ENCODE assay signal across 8 mouse cellular contexts in genomic region chr8:110846405-110847170, GRCm38 (mm10). TPM values are rescaled to one million over a fixed set of nuclear protein-coding genes. Genes with fewer than 3 reads are reported as not detected.
DNase-seq lines count a peak whose midpoint lies in the region; ATAC-seq and TF ChIP-seq lines count a peak whose summit lies in the region.

Gene Cog4 (plus strand): TSS chr8:110846600.
Gene Sf3b3 (minus strand): TSS chr8:110846787.

- no peaks in the 10 kb centered on the region for H3K9me3 ChIP-seq in erythroblast, embryonic 14.5 days (ENCODE audit: control insufficient read depth, low read length)
- H3K9me3 ChIP-seq in heart, embryonic 12.5 days (replicated peaks) = no peaks in the 10 kb centered on the region
- no peaks in the 10 kb centered on the region for H3K9me3 ChIP-seq in kidney, postnatal 0 days (replicated peaks; ENCODE audit: low read length)
- no peaks in the 10 kb centered on the region for H3K9me3 ChIP-seq in liver, embryonic 11.5 days (ENCODE audit: control insufficient read depth, low read length)
- H3K9me3 ChIP-seq in stomach, embryonic 14.5 days (ENCODE audit: control insufficient read depth, low read depth, low read length) = no peaks in the 10 kb centered on the region

- no peaks in the 10 kb centered on the region for H3K27me3 ChIP-seq in C2C12 (ENCODE audit: control insufficient read depth, insufficient read depth, insufficient read length)
- H3K27me3 ChIP-seq in erythroblast, embryonic 14.5 days (ENCODE audit: control insufficient read depth) = no peaks in the 10 kb centered on the region
- no peaks in the 10 kb centered on the region for H3K27me3 ChIP-seq in heart, embryonic 12.5 days (replicated peaks)
- no peaks in the 10 kb centered on the region for H3K27me3 ChIP-seq in kidney, postnatal 0 days (ENCODE audit: insufficient read depth, low read length)
- no peaks in the 10 kb centered on the region for H3K27me3 ChIP-seq in liver, embryonic 11.5 days (replicated peaks; ENCODE audit: control insufficient read depth, insufficient read depth, low read length)
- H3K27me3 ChIP-seq in stomach, embryonic 14.5 days (ENCODE audit: control insufficient read depth, insufficient read depth, low read length) = no peaks in the 10 kb centered on the region

- peak; percentile 95 for DNase-seq in brain, embryonic 14.5 days (ENCODE audit: low read depth)
- DNase-seq in kidney, postnatal 0 days (ENCODE audit: low spot score) = peak; percentile 92
- DNase-seq in liver, embryonic 11.5 days (ENCODE audit: low spot score) = peak; percentile 83
- peak; percentile 97 for DNase-seq in naive thymus-derived CD4-positive, alpha-beta T cell, adult 2 months (ENCODE audit: low read depth)

- peak within 1 kb of the TSS; percentile 80 for H3K4me2 ChIP-seq in heart, embryonic 12.5 days
- peak within 1 kb of the TSS; percentile 81 for H3K4me2 ChIP-seq in kidney, postnatal 0 days (ENCODE audit: low read length)
- peak within 1 kb of the TSS; percentile 93 for H3K4me2 ChIP-seq in liver, embryonic 11.5 days
- H3K4me2 ChIP-seq in stomach, embryonic 14.5 days (replicated peaks; ENCODE audit: low read depth, low read length) = peak within 1 kb of the TSS; percentile 89

- peaks cover 61% of the 10 kb centered on the region for H3K36me3 ChIP-seq in C2C12 (ENCODE audit: control insufficient read depth, insufficient read depth)
- peaks cover 65% of the 10 kb centered on the region for H3K36me3 ChIP-seq in erythroblast, embryonic 14.5 days (ENCODE audit: control insufficient read depth)
- peaks cover 48% of the 10 kb centered on the region for H3K36me3 ChIP-seq in heart, embryonic 12.5 days
- peaks cover 42% of the 10 kb centered on the region for H3K36me3 ChIP-seq in kidney, postnatal 0 days (ENCODE audit: insufficient read depth, low read length)
- peaks cover 38% of the 10 kb centered on the region for H3K36me3 ChIP-seq in liver, embryonic 11.5 days (ENCODE audit: control insufficient read depth, insufficient read depth, low read length)
- H3K36me3 ChIP-seq in stomach, embryonic 14.5 days (ENCODE audit: control insufficient read depth, insufficient read depth, low read length) = peaks cover 49% of the 10 kb centered on the region

- H3K79me2 ChIP-seq in C2C12 (ENCODE audit: control insufficient read depth, insufficient read depth) = peaks cover 79% of the 10 kb centered on the region

- H3ac ChIP-seq in C2C12 (ENCODE audit: control insufficient read depth, insufficient read length, low read depth) = peak within 1 kb of the TSS; percentile 90

- no peak for TF ChIP-seq CTCF in C2C12 (IDR thresholded peaks at IDR 0.05; ENCODE audit: control insufficient read depth, insufficient read depth, insufficient read length)
- TF ChIP-seq CTCF in brain, embryonic 14.5 days (IDR thresholded peaks at IDR 0.05; ENCODE audit: borderline replicate concordance, extremely low read depth, insufficient read depth, insufficient read length) = no peak
- 0 out of 2 replicates have a peak, but pooled peaks have one; percentile 7 for TF ChIP-seq CTCF in kidney, postnatal 0 days (IDR thresholded peaks at IDR 0.05; ENCODE audit: low read depth)

- peaks cover 65% of the 10 kb centered on the region for H3K79me3 ChIP-seq in C2C12 (ENCODE audit: low read depth)

- H3K4me1 ChIP-seq in erythroblast, embryonic 14.5 days (ENCODE audit: control insufficient read depth) = peaks cover 46% of the 10 kb centered on the region
- peaks cover 20% of the 10 kb centered on the region for H3K4me1 ChIP-seq in heart, embryonic 12.5 days (replicated peaks)
- H3K4me1 ChIP-seq in kidney, postnatal 0 days (replicated peaks; ENCODE audit: insufficient read depth, low read length) = 0 out of 2 replicates have a peak, but pooled peaks cover 6% of the 10 kb centered on the region
- H3K4me1 ChIP-seq in liver, embryonic 11.5 days (replicated peaks; ENCODE audit: control insufficient read depth, insufficient read depth, low read length) = peaks cover 16% of the 10 kb centered on the region
- H3K4me1 ChIP-seq in stomach, embryonic 14.5 days (ENCODE audit: control insufficient read depth, insufficient read depth, low read length) = 0 out of 2 replicates have a peak, but pooled peaks cover 9% of the 10 kb centered on the region

- peak; percentile 90 for ATAC-seq in heart, embryonic 12.5 days (ENCODE audit: insufficient number of reproducible peaks, low FRiP score)
- peak; percentile 83 for ATAC-seq in kidney, postnatal 0 days (replicated peaks; ENCODE audit: low FRiP score, low read depth)
- ATAC-seq in liver, embryonic 11.5 days (replicated peaks; ENCODE audit: low FRiP score) = peak; percentile 85
- ATAC-seq in stomach, embryonic 14.5 days (ENCODE audit: insufficient number of reproducible peaks, insufficient read depth, low FRiP score, low read depth) = peak; percentile 83

- H3K9ac ChIP-seq in heart, embryonic 12.5 days = peak within 1 kb of the TSS; percentile 94
- peak within 1 kb of the TSS; percentile 95 for H3K9ac ChIP-seq in kidney, postnatal 0 days (ENCODE audit: low read depth, low read length)
- H3K9ac ChIP-seq in liver, embryonic 11.5 days (ENCODE audit: low read depth, low read length) = peak within 1 kb of the TSS; percentile 97
- peak within 1 kb of the TSS; percentile 96 for H3K9ac ChIP-seq in stomach, embryonic 14.5 days (replicated peaks; ENCODE audit: low read depth, low read length)

- peak within 1 kb of the TSS; percentile 82 for H3K27ac ChIP-seq in heart, embryonic 12.5 days (ENCODE audit: poor library complexity, severe bottlenecking)
- H3K27ac ChIP-seq in kidney, postnatal 0 days = peak within 1 kb of the TSS; percentile 92
- peak within 1 kb of the TSS; percentile 64 for H3K27ac ChIP-seq in liver, embryonic 11.5 days (ENCODE audit: low read depth, low read length)
- peak within 1 kb of the TSS; percentile 72 for H3K27ac ChIP-seq in stomach, embryonic 14.5 days (ENCODE audit: low read length)

- WGBS in heart, embryonic 12.5 days = under 1% methylated on average over 53 of the region's 53 CpGs
- under 1% methylated on average over 53 of the region's 53 CpGs for WGBS in kidney, postnatal 0 days
- under 1% methylated on average over 53 of the region's 53 CpGs for WGBS in liver, embryonic 11.5 days
- WGBS in stomach, embryonic 14.5 days = under 1% methylated on average over 53 of the region's 53 CpGs

- TF ChIP-seq POLR2A in brain, embryonic 14.5 days (IDR thresholded peaks at IDR 0.05; ENCODE audit: borderline replicate concordance, extremely low read depth, insufficient read depth, insufficient read length, poor library complexity, severe bottlenecking) = peak; percentile 82; the same call in 1 of the 2 replicates

- peak within 1 kb of the TSS; percentile 94 for H3K4me3 ChIP-seq in C2C12 (ENCODE audit: insufficient read depth, poor library complexity, severe bottlenecking)
- H3K4me3 ChIP-seq in erythroblast, embryonic 14.5 days (replicated peaks) = peak within 1 kb of the TSS; percentile 100
- peak within 1 kb of the TSS; percentile 99 for H3K4me3 ChIP-seq in heart, embryonic 12.5 days
- H3K4me3 ChIP-seq in kidney, postnatal 0 days (replicated peaks; ENCODE audit: low read depth, low read length) = peak within 1 kb of the TSS; percentile 75
- H3K4me3 ChIP-seq in liver, embryonic 11.5 days (ENCODE audit: low read depth, low read length) = peak within 1 kb of the TSS; percentile 78
- H3K4me3 ChIP-seq in stomach, embryonic 14.5 days (ENCODE audit: low read depth, low read length) = peak within 1 kb of the TSS; percentile 75

TF ChIP-seq in C2C12, 6 proteins besides CTCF, POLR2A, EP300 and RAD21:
- TF ChIP-seq MAX (IDR thresholded peaks at IDR 0.05) (peak; percentile 98), USF1 (IDR thresholded peaks at IDR 0.05; ENCODE audit: low read depth) (no peak)

RNA-seq across cellular contexts. Expression of gene Cog4, which starts in this region (rescaled TPM):
- 36.9 TPM for polyA plus RNA-seq in C2C12 (2012; fragmentation: generic; extraction: Trizol)
- polyA plus RNA-seq in brain, embryonic 14.5 days (2012; rRNA removed) = 37.0 and 44.9 TPM in 2 replicates
- 0.56 and 0.67 TPM in 2 replicates for polyA plus RNA-seq in erythroblast, embryonic 14.5 days (2012)
- 65.2 and 65.7 TPM in 2 replicates for polyA plus RNA-seq in heart, embryonic 12.5 days (2016; fragmentation: Nextera tagmentation; extraction: Ambion mirVana)
- 47.2 and 57.3 TPM in 2 replicates for polyA plus RNA-seq in kidney, postnatal 0 days (2015; fragmentation: Nextera tagmentation; extraction: Ambion mirVana)
- polyA plus RNA-seq in liver, embryonic 11.5 days (2014; fragmentation: Nextera tagmentation; extraction: Ambion mirVana) = 51.4 and 57.3 TPM in 2 replicates
- polyA plus RNA-seq in stomach, embryonic 14.5 days (2014; fragmentation: Nextera tagmentation; extraction: Ambion mirVana) = 61.5 and 67.4 TPM in 2 replicates

RNA-seq across cellular contexts. Expression of gene Sf3b3, which starts in this region (rescaled TPM):
- 91.8 TPM for polyA plus RNA-seq in C2C12 (2012; fragmentation: generic; extraction: Trizol)
- 72.0 and 81.3 TPM in 2 replicates for polyA plus RNA-seq in brain, embryonic 14.5 days (2012; rRNA removed)
- polyA plus RNA-seq in erythroblast, embryonic 14.5 days (2012) = 0.49 and 0.52 TPM in 2 replicates
- polyA plus RNA-seq in heart, embryonic 12.5 days (2016; fragmentation: Nextera tagmentation; extraction: Ambion mirVana) = 106 and 110 TPM in 2 replicates
- polyA plus RNA-seq in kidney, postnatal 0 days (2015; fragmentation: Nextera tagmentation; extraction: Ambion mirVana) = 80.1 and 89.4 TPM in 2 replicates
- 187 and 214 TPM in 2 replicates for polyA plus RNA-seq in liver, embryonic 11.5 days (2014; fragmentation: Nextera tagmentation; extraction: Ambion mirVana)
- polyA plus RNA-seq in stomach, embryonic 14.5 days (2014; fragmentation: Nextera tagmentation; extraction: Ambion mirVana) = 148 TPM in 2 replicates

Comparison
In these comparisons a context has a peak if more than half of its experiments do, and no peak if none do; other contexts are left out.
1. Peak in every context shown above with its lines: DNase-seq, ATAC-seq, H3K4me3 ChIP-seq and H3K27ac ChIP-seq.
2. RNA of gene Cog4 (polyA plus RNA-seq): 65.2 to 65.7 TPM in heart, embryonic 12.5 days, 61.5 to 67.4 TPM in stomach, embryonic 14.5 days, 51.4 to 57.3 TPM in liver, embryonic 11.5 days, 47.2 to 57.3 TPM in kidney, postnatal 0 days, 37.0 to 44.9 TPM in brain, embryonic 14.5 days and 36.9 TPM in C2C12 (single experiment); 0.56 to 0.67 TPM in erythroblast, embryonic 14.5 days; every median in the first group is over 10 times any median in the second.
3. RNA of gene Sf3b3 (polyA plus RNA-seq): 187 to 214 TPM in liver, embryonic 11.5 days, 148 TPM in stomach, embryonic 14.5 days, 106 to 110 TPM in heart, embryonic 12.5 days, 91.8 TPM in C2C12 (single experiment), 72.0 to 81.3 TPM in brain, embryonic 14.5 days and 80.1 to 89.4 TPM in kidney, postnatal 0 days; 0.49 to 0.52 TPM in erythroblast, embryonic 14.5 days; every median in the first group is over 10 times any median in the second.